Mouse (Mus musculus): ENCODE data around the gene Ldhc. TPM values are rescaled to one million over a fixed set of nuclear protein-coding genes. Genes with fewer than 3 reads are reported as not detected.

The Ldhc gene
- polyA plus RNA-seq, 1 experiment from 2014 or later: 0.13 TPM

GRCm38 (mm10) chr7:46845211-46845977, 15.6 kb upstream of the Ldhc start:
- H3K4me3 ChIP-seq (replicated peaks): peak overlapping the region; percentile 87
- peak overlapping the region; percentile 87 for H3K9ac ChIP-seq (replicated peaks)
- H3K9me3 ChIP-seq (replicated peaks): no peaks in the 10 kb centered on the region
- H3K4me1 ChIP-seq: peaks cover 21% of the 10 kb centered on the region
- ATAC-seq (ENCODE audit: low FRiP score): peak; percentile 92
- H3K4me2 ChIP-seq: peak overlapping the region; percentile 93
- under 1% methylated on average over 51 of the region's 51 CpGs for WGBS
- H3K36me3 ChIP-seq: peaks cover 16% of the 10 kb centered on the region
- H3K27me3 ChIP-seq (replicated peaks): no peaks in the 10 kb centered on the region; the same call in 1 of the 2 replicates
- peak overlapping the region; percentile 90 for H3K27ac ChIP-seq (replicated peaks)

DNA sequence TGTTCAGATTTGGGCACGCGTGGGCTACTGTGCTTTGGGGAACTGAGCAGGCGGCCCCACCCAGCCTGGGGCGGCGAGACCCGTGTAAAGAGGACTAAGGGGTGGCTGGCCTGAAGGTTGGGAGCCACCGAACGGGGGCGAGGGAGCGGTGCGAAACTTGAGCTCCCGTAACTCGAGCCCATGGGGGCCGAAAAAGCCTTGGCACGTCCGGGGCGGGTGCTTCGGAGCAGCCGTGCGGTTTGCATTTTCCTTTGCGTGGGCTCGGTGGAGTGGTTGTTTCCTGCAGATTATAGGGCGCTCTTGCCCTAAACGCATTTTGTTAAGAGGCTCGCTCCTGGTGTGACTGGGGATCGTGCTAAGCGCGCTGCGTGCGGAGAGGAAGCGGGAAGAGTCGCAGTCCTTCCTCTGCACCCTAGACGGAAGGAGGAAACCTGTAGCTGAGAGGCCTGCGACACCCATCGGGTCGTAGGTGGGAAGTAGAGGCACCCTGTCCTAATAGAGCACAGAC, 15.0 kb upstream of the Ldhc start:
- Histone ChIP-seq H3K4me2 (peak overlapping the region; percentile 93), H3K9me3 (replicated peaks) (no peaks in the 10 kb centered on the region), H3K27ac (replicated peaks) (peak overlapping the region; percentile 90), H3K4me3 (replicated peaks) (peak overlapping the region; percentile 87), H3K36me3 (peaks cover 20% of the 10 kb centered on the region), H3K9ac (replicated peaks) (peak overlapping the region; percentile 87), H3K27me3 (replicated peaks) (no peaks in the 10 kb centered on the region), H3K4me1 (peaks cover 21% of the 10 kb centered on the region)
- WGBS: under 1% methylated on average over 36 of the region's 36 CpGs
- ATAC-seq (ENCODE audit: low FRiP score): peak; percentile 51

DNA sequence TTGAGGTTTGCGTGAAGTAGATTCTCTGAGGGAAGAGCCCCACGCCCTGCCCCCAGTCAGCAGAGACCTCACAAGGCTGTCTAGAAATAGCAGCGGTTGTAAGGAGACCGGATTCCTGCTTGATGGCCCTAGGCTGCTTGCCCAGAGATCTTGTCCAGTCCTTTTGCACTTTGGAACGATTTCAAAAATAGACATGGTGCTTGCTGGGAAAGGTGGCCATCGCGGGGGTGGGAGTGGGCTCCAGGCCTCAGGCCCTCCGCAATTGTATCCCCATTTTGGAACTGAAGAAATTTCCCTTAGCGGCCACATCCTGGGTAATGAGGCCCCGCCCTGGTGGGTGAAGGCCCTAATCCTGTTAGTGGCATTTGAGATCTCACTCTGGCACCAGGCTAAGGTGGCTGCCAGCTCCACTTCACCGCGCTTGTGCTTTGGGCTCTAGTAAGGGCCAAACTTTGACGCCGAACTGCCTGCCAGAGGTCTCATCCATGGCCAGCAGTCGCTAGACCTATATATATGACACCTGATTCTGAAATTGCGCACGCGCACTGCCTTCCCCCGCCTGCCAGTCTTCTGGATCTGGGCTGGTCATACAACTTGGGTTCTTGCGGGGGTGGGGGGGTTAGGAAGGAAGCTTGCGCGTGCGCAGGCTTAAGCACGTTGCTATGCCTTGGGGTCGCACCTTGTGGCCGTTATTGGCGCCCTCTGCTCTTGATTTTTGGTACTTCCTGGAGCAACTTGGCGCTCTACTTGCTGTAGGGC, 14.3 kb upstream of the Ldhc start:
- Histone ChIP-seq H3K4me3 (replicated peaks) (peak overlapping the region; percentile 87), H3K4me2 (peak overlapping the region; percentile 93), H3K9ac (replicated peaks) (peak overlapping the region; percentile 87), H3K27me3 (replicated peaks) (no peaks in the 10 kb centered on the region), H3K36me3 (peaks cover 26% of the 10 kb centered on the region), H3K9me3 (replicated peaks) (no peaks in the 10 kb centered on the region), H3K27ac (replicated peaks) (peak overlapping the region; percentile 90), H3K4me1 (peaks cover 21% of the 10 kb centered on the region)
- WGBS: 1% methylated on average over 28 of the region's 28 CpGs
- peak; percentile 68 for ATAC-seq (ENCODE audit: low FRiP score)

DNA sequence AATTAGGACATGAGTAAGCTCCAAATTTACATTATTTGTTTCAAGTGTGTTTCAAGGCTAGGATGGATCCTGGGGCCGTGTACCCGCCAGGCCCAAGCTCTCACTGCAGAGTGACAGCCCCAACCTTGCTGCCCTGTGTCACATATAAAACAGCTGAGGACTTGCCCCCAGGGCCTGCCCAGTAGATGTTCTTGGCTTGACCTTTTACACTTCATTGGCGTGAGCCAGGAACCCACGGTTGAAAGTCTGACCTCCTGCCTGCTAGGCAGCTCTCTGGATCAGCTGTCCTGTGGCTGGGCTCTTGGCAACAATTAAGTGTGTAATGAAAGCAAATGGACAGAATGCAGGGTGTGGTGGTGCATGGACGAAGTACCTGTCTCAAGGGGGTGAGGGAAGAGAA, 11.7 kb upstream of the Ldhc start:
- Histone ChIP-seq H3K4me2 (no peak overlapping the region), H3K27ac (replicated peaks) (no peak overlapping the region), H3K36me3 (peaks cover 52% of the 10 kb centered on the region), H3K4me1 (peaks cover 21% of the 10 kb centered on the region), H3K9me3 (replicated peaks) (no peaks in the 10 kb centered on the region), H3K9ac (replicated peaks) (no peak overlapping the region), H3K4me3 (replicated peaks) (no peak overlapping the region), H3K27me3 (replicated peaks) (no peaks in the 10 kb centered on the region)
- no peak for ATAC-seq (ENCODE audit: low FRiP score)
- 73% methylated on average over 5 of the region's 5 CpGs for WGBS

DNA sequence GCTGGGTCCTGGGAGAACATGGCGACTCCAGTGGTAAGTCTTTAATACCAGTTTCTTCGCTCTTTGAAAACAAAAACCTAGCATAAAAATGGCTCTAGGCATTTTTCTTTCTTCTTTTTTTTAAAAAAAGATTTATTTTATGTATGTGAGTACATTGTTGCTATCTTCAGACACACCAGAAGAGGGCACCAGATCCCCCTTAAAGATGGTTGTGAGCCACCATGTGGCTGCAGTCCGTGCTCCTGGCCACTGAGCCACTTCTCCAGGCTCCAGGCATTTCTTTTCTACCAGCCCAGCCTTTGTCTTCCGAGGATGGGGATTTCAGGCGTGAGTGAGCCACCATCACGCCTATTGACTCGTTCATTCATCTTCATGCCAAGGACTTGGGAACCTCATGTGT, 10.0 kb upstream of the Ldhc start:
- peaks cover 12% of the 10 kb centered on the region for H3K4me1 ChIP-seq
- no peak overlapping the region for H3K4me3 ChIP-seq (replicated peaks)
- H3K36me3 ChIP-seq: peaks cover 64% of the 10 kb centered on the region
- no peak for ATAC-seq (ENCODE audit: low FRiP score)
- H3K27ac ChIP-seq (replicated peaks): no peak overlapping the region
- 52% methylated on average over 7 of the region's 7 CpGs for WGBS
- H3K27me3 ChIP-seq (replicated peaks): no peaks in the 10 kb centered on the region
- no peak overlapping the region for H3K4me2 ChIP-seq
- H3K9me3 ChIP-seq (replicated peaks): no peaks in the 10 kb centered on the region
- no peak overlapping the region for H3K9ac ChIP-seq (replicated peaks)

DNA sequence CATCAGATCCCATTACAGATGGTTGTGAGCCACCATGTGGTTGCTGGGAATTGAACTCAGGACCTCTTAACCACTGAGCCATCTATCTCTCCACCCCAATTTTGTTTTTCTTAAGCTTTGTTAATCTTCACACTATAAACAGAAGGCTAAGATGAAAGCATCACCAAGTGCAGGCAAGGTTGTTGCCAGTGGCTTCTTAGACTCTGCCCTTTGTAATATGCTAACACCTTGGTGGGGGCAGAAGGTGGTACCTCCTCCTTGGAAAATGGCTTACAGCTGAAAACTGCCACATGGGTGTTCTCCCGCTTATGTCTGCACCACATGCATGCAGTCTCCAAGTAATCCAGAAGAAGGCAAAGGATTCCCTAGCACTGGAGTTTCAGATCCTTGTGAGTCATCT, 8.3 kb upstream of the Ldhc start:
- ATAC-seq (ENCODE audit: low FRiP score): no peak
- H3K4me2 ChIP-seq: no peak overlapping the region
- peaks cover 64% of the 10 kb centered on the region for H3K36me3 ChIP-seq
- H3K27ac ChIP-seq (replicated peaks): no peak overlapping the region
- H3K27me3 ChIP-seq (replicated peaks): no peaks in the 10 kb centered on the region
- no peak overlapping the region for H3K9ac ChIP-seq (replicated peaks)
- no peaks in the 10 kb centered on the region for H3K4me1 ChIP-seq
- WGBS: 93% methylated on average over 1 of the region's 1 CpGs
- H3K4me3 ChIP-seq (replicated peaks): no peak overlapping the region
- H3K9me3 ChIP-seq (replicated peaks): no peaks in the 10 kb centered on the region

- no peaks in the 10 kb centered on the region for H3K27me3 ChIP-seq (replicated peaks)
- 89% methylated on average over 9 of the region's 9 CpGs for WGBS
- H3K4me2 ChIP-seq: no peak overlapping the region
- H3K4me1 ChIP-seq: no peaks in the 10 kb centered on the region
- no peak overlapping the region for H3K4me3 ChIP-seq (replicated peaks)
- H3K27ac ChIP-seq (replicated peaks): no peak overlapping the region
- peaks cover 64% of the 10 kb centered on the region for H3K36me3 ChIP-seq
- ATAC-seq (ENCODE audit: low FRiP score): no peak
- no peaks in the 10 kb centered on the region for H3K9me3 ChIP-seq (replicated peaks)
- no peak overlapping the region for H3K9ac ChIP-seq (replicated peaks)
These were observed 7.6 kb upstream of the Ldhc start for GRCm38 (mm10) chr7:46853365-46853764.

DNA sequence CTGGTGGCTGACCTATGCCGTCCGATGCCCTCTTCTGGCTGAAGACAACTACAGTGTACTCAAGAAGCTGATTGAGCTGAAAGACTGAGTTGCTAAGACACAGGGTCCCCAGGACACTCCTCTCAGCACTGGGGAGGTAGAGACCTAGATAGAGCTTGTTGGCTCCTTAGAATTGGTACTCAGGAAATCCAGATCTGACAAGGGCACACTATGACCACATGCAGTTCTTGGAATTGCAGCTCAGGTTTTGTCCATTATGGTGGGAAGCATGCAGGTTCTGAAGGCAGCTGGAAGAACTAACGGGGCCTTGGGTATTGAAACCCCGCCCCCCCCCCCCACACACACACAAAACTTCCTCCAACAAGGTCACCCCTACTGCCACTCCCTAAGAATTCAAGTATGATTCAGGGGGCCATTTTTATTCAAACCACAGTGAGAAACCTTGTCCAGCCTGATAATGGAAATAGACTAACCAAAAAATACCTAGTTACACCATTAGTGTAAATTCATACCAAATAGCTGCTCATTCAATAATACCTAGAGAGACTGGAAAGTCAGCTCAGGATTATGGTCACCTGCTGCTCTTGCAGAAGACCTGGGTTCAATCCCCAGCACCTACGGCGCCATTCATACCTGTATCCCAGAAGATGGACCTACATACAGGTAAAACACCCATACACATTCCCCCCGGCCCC, 5.0 kb upstream of the Ldhc start:
- H3K4me1 ChIP-seq: no peaks in the 10 kb centered on the region
- H3K9ac ChIP-seq (replicated peaks): no peak overlapping the region
- no peak overlapping the region for H3K4me3 ChIP-seq (replicated peaks)
- H3K27me3 ChIP-seq (replicated peaks): no peaks in the 10 kb centered on the region
- no peak overlapping the region for H3K27ac ChIP-seq (replicated peaks)
- ATAC-seq (ENCODE audit: low FRiP score): no peak
- no peak overlapping the region for H3K4me2 ChIP-seq
- WGBS: 74% methylated on average over 7 of the region's 7 CpGs
- H3K9me3 ChIP-seq (replicated peaks): no peaks in the 10 kb centered on the region
- H3K36me3 ChIP-seq: peaks cover 44% of the 10 kb centered on the region

DNA sequence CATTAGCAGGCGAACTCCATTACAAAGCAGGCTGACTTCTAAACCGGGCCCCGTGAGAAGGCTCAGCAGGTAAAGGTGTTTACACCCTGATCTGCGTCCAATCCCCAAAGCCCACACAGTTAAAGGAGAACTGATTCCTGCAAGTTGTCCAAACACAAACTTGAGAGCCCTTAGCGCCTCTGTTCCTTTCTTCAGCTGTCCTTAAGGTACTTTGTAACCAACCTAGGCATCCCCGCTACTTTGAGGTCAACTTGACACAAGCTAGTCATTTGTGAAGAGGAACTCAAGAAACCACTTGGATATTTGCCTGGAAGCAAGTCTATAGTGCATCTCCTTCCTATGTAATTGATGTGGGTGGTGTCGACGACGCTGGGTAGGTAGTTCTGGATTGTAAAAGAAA, 3.6 kb upstream of the Ldhc start:
- Histone ChIP-seq H3K36me3 (peaks cover 30% of the 10 kb centered on the region), H3K4me3 (replicated peaks) (no peak overlapping the region), H3K27ac (replicated peaks) (no peak overlapping the region), H3K27me3 (replicated peaks) (no peaks in the 10 kb centered on the region), H3K4me1 (no peaks in the 10 kb centered on the region), H3K9me3 (replicated peaks) (no peaks in the 10 kb centered on the region), H3K9ac (replicated peaks) (no peak overlapping the region), H3K4me2 (no peak overlapping the region)
- ATAC-seq (ENCODE audit: low FRiP score): no peak
- WGBS: 78% methylated on average over 9 of the region's 9 CpGs

DNA sequence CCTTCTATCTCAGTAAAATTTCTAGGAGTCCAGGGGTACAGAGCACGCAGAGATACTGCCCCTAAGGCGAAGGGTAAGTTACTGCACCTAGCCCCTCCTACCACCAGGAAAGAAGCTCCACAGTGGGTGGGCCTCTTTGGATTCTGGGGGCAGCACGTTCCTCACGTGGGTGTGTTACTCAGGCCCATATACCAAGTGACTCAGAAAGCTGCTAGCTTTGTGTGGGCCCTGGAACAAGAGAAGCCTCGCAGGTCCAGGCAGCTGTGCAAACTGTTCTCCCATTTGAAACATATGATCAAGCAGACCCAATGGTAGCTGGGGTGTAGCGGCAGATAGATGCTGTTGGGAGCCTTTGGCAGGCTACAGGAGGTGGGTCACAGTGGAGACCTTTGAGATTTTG, 2.0 kb upstream of the Ldhc start:
- Histone ChIP-seq H3K27ac (replicated peaks) (no peak overlapping the region), H3K36me3 (peaks cover 14% of the 10 kb centered on the region), H3K4me2 (no peak overlapping the region), H3K9ac (replicated peaks) (no peak overlapping the region), H3K4me3 (replicated peaks) (no peak overlapping the region), H3K9me3 (replicated peaks) (no peaks in the 10 kb centered on the region), H3K4me1 (no peaks in the 10 kb centered on the region), H3K27me3 (replicated peaks) (no peaks in the 10 kb centered on the region)
- no peak for ATAC-seq (ENCODE audit: low FRiP score)
- WGBS: 55% methylated on average over 6 of the region's 6 CpGs

GRCm38 (mm10) chr7:46871988-46872387, 11.0 kb downstream of the Ldhc start:
- Histone ChIP-seq H3K9me3 (replicated peaks) (no peaks in the 10 kb centered on the region), H3K4me1 (no peaks in the 10 kb centered on the region), H3K36me3 (no peaks in the 10 kb centered on the region), H3K27me3 (replicated peaks) (no peaks in the 10 kb centered on the region), H3K9ac (replicated peaks) (no peak overlapping the region), H3K27ac (replicated peaks) (no peak overlapping the region), H3K4me3 (replicated peaks) (no peak overlapping the region), H3K4me2 (no peak overlapping the region)
- no peak for ATAC-seq (ENCODE audit: low FRiP score)
- WGBS: 76% methylated on average over 4 of the region's 4 CpGs
